Mouse (Mus musculus) intestine, embryonic 16.5 days (tissue): ENCODE measurements around the gene Edc3. TPM values are rescaled to one million over a fixed set of nuclear protein-coding genes. Genes with fewer than 3 reads are reported as not detected.

Source experiments
- ATAC-seq: fragments of 200-750 bp; cut with Nextera tagmentation; 2 replicates; pipeline ENCODE4 v1.8.0; 2017; ENCODE audit warnings: moderate TSS enrichment, moderate library complexity
- H3K27ac ChIP-seq: fragments of 300-500 bp; sonication (generic); 2 replicates; pipeline ENCODE4 v1.5.1; 2014; ENCODE audit warnings: mild to moderate bottlenecking, low read length
- H3K27me3 ChIP-seq: fragments of 300-500 bp; sonication (generic); replicated peaks from 2 replicates; pipeline ENCODE4 v1.6.1; 2014; ENCODE audit warnings: low read length, control low read depth, mixed read lengths; ENCODE audit not compliant: control insufficient read depth, insufficient read depth
- H3K36me3 ChIP-seq: fragments of 300-500 bp; sonication (generic); 2 replicates; pipeline ENCODE4 v1.6.1; 2014; ENCODE audit warnings: low read length, control low read depth; ENCODE audit not compliant: control insufficient read depth, insufficient read depth
- H3K4me1 ChIP-seq: fragments of 300-500 bp; sonication (generic); 2 replicates; pipeline ENCODE4 v1.6.1; 2014; ENCODE audit warnings: low read length, control low read depth, mixed read lengths; ENCODE audit not compliant: control insufficient read depth, insufficient read depth
- H3K4me2 ChIP-seq: fragments of 300-500 bp; sonication (generic); 2 replicates; pipeline ENCODE4 v1.6.1; 2014; ENCODE audit warnings: low read depth, low read length, control low read depth
- H3K4me3 ChIP-seq: fragments of 300-500 bp; sonication (generic); 2 replicates; pipeline ENCODE4 v1.5.1; 2014; ENCODE audit warnings: mild to moderate bottlenecking, low read length
- H3K9ac ChIP-seq: fragments of 300-500 bp; sonication (generic); 2 replicates; pipeline ENCODE4 v1.6.1; 2014; ENCODE audit warnings: low read depth, low read length
- H3K9me3 ChIP-seq: fragments of 300-500 bp; sonication (generic); 2 replicates; pipeline ENCODE4 v1.6.1; 2016; ENCODE audit warnings: low read length, control low read depth; ENCODE audit not compliant: control insufficient read depth
- WGBS: fragments of 180-500 bp; shearing (Covaris S2); extraction: QIAGEN DNeasy Blood & Tissue Kit; methylation state at CpG from one replicate; pipeline ENCODE4 v1.1.7; 2014; 5-methylcytosine and 5-hydroxymethylcytosine counted together
- polyA plus RNA-seq: library from polyadenylated mRNA; unstranded; fragments of >200 nt; fragmentation: Nextera tagmentation; extraction: Ambion mirVana; gene quantifications from 2 replicates; pipeline ENCODE4 v1.2.1, GENCODE M21; 2015

The Edc3 gene
- polyA plus RNA-seq, 1 experiment from 2014 or later = 28.4 TPM

DNA sequence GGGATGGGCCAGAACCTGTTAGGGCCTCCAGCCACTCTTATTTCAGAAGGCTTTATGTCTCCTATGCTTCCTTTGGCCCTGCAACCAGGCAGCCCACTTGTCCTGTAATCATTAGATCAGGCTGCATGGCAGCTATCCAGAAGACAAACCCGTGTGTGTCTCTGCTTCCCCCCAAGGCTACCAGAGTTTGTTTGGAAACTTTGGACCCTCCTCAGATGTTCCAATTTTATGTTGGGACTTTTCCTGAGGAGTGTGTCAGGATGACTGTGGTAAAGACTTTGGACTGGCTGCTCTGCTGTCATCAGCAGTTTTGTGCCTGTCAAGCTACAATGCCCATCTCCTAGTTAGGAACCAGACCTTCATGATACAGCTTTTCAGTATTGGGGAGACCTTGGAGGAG, 40.5 kb downstream of the Edc3 start:
- no peak overlapping the region for H3K4me3 ChIP-seq
- no peak overlapping the region for H3K27ac ChIP-seq
- no peak overlapping the region for H3K9ac ChIP-seq
- peaks cover 47% of the 10 kb centered on the region for H3K36me3 ChIP-seq
- no peaks in the 10 kb centered on the region for H3K9me3 ChIP-seq
- no peak for ATAC-seq
- H3K4me2 ChIP-seq = no peak overlapping the region
- no peaks in the 10 kb centered on the region for H3K27me3 ChIP-seq
- 40% methylated on average over 1 of the region's 1 CpGs for WGBS
- H3K4me1 ChIP-seq = no peaks in the 10 kb centered on the region

DNA sequence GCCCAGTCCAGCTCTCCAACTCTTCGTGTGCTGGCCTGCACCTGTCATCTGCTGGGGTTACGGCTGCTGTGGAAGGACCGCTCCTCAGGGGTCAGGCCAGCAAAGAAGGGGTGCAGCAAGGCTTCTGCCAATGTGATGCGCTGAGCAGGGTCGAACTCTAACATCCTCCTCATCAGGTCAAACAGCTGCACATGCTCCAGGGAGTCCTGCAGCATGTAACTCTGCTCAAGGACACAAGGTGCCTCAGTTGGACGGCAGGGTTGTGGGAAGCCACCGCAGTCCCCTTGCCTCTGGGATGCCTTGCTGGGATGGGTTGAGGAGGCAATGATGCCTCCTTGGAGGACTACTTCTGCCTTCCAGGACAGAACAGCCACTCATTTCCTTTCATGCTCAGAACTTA, 42.6 kb downstream of the Edc3 start:
- Histone ChIP-seq H3K9ac (no peak overlapping the region), H3K27me3 (no peaks in the 10 kb centered on the region), H3K4me2 (no peak overlapping the region), H3K4me3 (no peak overlapping the region), H3K27ac (no peak overlapping the region), H3K36me3 (peaks cover 56% of the 10 kb centered on the region), H3K4me1 (no peaks in the 10 kb centered on the region), H3K9me3 (no peaks in the 10 kb centered on the region)
- WGBS = 84% methylated on average over 7 of the region's 7 CpGs
- ATAC-seq = no peak

DNA sequence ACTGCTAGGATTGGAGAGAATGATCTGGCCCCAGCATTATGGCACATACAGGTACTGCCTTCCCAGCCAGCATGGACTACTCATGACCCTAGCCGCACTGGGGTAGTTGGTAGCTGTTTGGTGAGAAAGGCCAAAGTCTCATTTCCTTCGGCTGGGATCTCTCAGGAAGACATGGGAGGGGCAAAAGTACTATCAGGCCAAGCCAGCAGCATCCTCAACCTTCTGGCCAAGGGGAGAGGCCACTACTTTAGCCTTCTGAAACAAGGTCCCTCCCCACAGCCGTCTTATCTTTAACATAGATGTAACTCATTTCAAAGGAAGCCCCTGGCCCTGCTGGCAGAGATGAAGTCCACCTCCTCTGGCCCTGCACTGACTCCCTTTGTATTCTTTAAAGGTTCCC, 49.2 kb downstream of the Edc3 start:
- ATAC-seq = no peak
- 67% methylated on average over 3 of the region's 3 CpGs for WGBS

DNA sequence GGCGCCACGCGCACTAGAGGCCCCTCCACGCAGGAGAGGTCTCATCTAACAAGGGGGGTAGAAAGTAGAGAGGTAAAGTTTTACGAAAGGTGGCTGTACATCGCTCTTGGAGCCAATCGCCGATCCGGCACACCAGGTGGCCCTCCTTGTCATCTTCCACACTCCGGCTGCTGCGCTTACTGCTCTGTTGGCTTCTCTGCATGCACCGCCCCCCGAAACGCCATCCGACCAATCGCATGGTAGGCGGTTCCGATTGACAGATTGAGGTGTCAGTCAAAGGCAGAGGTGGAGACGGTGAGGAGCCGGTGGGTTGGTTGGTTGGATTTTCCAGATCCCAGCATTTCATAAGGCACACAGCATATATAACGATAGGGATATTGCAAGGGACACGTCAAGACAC, 50.2 kb downstream of the Edc3 start:
- WGBS = 91% methylated on average over 22 of the region's 22 CpGs
- Histone ChIP-seq H3K27me3 (no peaks in the 10 kb centered on the region), H3K4me3 (no peak overlapping the region), H3K9me3 (no peaks in the 10 kb centered on the region), H3K27ac (no peak overlapping the region), H3K36me3 (peaks cover 37% of the 10 kb centered on the region), H3K9ac (no peak overlapping the region), H3K4me2 (no peak overlapping the region), H3K4me1 (peaks cover 16% of the 10 kb centered on the region)
- ATAC-seq = no peak

More for the DNA sequence above, 49.2 kb downstream of the Edc3 start:
- no peaks in the 10 kb centered on the region for H3K9me3 ChIP-seq
- peaks cover 7% of the 10 kb centered on the region for H3K4me1 ChIP-seq
- peaks cover 44% of the 10 kb centered on the region for H3K36me3 ChIP-seq
- no peak overlapping the region for H3K27ac ChIP-seq
- H3K27me3 ChIP-seq = no peaks in the 10 kb centered on the region
- no peak overlapping the region for H3K4me3 ChIP-seq
- H3K4me2 ChIP-seq = no peak overlapping the region
- no peak overlapping the region for H3K9ac ChIP-seq

DNA sequence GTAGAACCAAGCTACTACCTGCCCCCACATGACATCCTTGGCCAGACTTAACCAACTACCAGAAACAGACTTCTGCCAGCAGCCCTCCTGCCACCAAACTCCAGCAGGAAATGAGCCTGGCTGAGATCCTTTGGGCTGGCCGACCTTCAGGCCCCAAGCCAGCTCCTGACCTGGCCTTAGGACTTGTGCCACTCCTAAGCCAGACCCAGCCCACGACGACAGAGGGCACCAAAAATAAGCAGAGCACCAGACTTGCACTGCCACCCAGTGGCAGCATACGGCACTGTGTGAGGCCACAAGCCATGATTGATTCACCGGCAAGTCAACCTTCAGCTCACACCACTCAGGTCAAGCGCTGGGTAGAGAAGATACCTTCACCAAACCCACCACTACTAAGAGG, 50.9 kb downstream of the Edc3 start:
- 20% methylated on average over 6 of the region's 6 CpGs for WGBS

DNA sequence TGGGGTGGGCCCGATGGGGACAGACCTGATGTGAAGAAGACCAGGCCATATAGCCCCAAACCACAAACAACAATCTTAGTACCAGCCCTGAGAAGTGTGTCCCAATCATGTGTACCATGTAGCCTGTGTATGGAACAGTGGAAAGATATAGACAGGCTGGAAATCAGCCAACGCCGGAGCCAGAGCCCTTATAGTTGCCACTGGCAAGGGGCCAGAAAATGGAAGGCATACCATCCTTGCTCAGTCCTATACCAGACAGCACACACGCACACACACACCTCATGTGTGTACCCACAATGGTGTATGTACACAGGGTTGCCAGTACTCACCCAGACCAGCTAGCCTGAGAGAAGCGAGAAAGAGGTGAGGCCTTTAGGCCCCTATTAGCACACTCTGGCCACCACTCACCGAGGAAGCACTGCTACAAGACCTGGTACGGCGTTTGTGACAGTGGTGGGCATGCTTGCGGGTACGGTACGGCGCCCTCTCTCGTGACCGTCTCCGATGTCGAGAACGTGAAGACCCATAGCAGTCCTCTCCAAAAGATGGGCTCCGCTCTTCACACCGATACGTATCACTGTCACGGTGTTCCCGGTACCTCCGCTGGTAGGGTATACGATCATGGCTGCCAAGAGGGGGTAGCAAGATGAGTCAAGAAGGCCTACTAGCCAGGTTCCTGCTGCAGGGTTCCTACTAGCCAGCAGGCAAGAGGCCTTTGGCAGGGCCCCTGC, 52.2 kb downstream of the Edc3 start:
- H3K9ac ChIP-seq = no peak overlapping the region
- H3K9me3 ChIP-seq = no peaks in the 10 kb centered on the region
- no peak for ATAC-seq
- H3K4me1 ChIP-seq = peaks cover 23% of the 10 kb centered on the region
- H3K4me2 ChIP-seq = no peak overlapping the region
- H3K27me3 ChIP-seq = no peaks in the 10 kb centered on the region
- H3K27ac ChIP-seq = no peak overlapping the region
- peaks cover 25% of the 10 kb centered on the region for H3K36me3 ChIP-seq
- WGBS = 96% methylated on average over 24 of the region's 24 CpGs
- no peak overlapping the region for H3K4me3 ChIP-seq

More for the DNA sequence above, 50.9 kb downstream of the Edc3 start:
- H3K9ac ChIP-seq = no peak overlapping the region
- H3K4me3 ChIP-seq = no peak overlapping the region
- no peak overlapping the region for H3K4me2 ChIP-seq
- peaks cover 32% of the 10 kb centered on the region for H3K36me3 ChIP-seq
- H3K4me1 ChIP-seq = peaks cover 23% of the 10 kb centered on the region
- no peaks in the 10 kb centered on the region for H3K27me3 ChIP-seq
- H3K27ac ChIP-seq = no peak overlapping the region
- peak; percentile 32 for ATAC-seq
- H3K9me3 ChIP-seq = no peaks in the 10 kb centered on the region

DNA sequence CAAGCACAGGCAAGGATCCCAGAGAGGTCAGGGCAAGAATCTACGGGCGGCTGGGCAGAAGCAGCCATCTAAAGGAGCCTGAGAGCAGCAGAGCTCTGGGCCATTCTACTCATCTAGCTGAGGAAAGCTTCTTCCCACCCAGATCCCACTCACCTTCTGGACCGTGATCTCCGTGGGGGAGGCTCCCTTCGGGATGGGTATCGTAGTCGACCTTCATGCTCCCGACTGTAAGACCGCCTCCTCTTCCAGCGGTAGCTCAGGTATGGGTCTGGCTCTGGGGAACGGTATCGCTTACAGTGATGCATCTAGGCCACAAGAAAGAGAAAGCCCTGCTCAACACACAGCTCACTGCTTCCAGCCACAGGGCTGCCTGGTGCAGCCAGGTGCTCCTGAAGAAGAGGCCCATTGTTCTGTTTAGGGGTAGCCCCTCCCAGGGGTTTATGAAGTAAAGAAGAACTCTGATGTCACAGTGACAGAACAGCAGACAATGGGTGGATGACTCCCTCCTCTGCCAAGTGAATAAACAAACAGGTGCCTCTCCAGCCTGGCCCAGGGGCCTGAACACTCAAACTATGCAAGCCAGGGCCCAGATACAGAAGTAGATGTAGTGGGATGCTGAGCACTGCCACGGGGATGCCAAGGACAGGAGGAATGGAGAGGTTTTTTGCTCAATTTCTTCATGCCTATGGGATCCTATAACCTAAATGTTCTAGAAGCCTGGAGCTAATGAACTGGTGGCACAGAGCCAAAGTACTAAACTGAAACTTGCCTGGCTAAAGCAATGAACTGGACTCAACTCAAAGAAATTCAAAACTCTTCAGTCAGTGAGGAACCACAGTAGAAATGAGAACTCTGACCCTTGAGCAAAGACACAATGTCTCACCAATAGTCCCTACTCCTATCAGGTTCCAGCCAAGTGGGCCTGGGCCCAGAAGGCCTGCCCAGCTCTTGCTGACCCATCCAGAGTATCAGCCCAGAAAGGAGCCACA, 53.5 kb downstream of the Edc3 start:
- ATAC-seq = no peak
- no peak overlapping the region for H3K27ac ChIP-seq
- no peak overlapping the region for H3K4me3 ChIP-seq
- H3K36me3 ChIP-seq = peaks cover 24% of the 10 kb centered on the region
- 92% methylated on average over 13 of the region's 13 CpGs for WGBS
- H3K27me3 ChIP-seq = no peaks in the 10 kb centered on the region
- H3K4me1 ChIP-seq = peaks cover 27% of the 10 kb centered on the region
- H3K4me2 ChIP-seq = peak overlapping the region; percentile 89; the same call in 1 of the 2 replicates
- 0 out of 2 replicates have a peak overlapping the region, but pooled peaks have one; percentile 25 for H3K9ac ChIP-seq
- H3K9me3 ChIP-seq = no peaks in the 10 kb centered on the region

DNA sequence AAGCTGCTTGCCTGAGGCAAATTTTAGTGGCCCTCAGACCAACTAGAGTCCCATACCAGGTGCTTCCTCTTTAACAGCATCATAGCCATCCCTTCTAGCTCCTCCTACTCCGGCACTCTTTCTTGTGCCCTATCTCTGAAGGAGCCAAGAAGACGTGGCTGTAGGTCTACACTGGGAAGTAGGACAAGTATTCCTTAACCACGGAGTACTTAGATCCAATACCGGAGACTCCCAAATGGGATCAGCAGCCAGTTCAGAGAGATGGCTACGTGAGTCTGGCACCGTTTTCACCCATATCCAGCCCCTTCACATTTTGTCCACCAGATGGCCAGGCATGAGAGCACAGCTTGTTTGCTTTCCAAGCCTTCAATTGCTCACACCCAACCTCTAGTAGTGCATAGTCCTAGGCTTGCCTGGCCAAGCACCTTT, 54.2 kb downstream of the Edc3 start:
- Histone ChIP-seq H3K4me2 (peak overlapping the region; percentile 89), H3K4me1 (peaks cover 27% of the 10 kb centered on the region), H3K9me3 (no peaks in the 10 kb centered on the region), H3K9ac (peak overlapping the region; percentile 25; the same call in 1 of the 2 replicates), H3K4me3 (peak overlapping the region; percentile 11; the same call in 1 of the 2 replicates), H3K27ac (no peak overlapping the region), H3K36me3 (peaks cover 21% of the 10 kb centered on the region), H3K27me3 (no peaks in the 10 kb centered on the region)
- no peak for ATAC-seq
- WGBS = 46% methylated on average over 6 of the region's 6 CpGs
